Mouse (Mus musculus) urinary bladder, adult 2 months (tissue): ENCODE measurements around the gene Grap. TPM values are rescaled to one million over a fixed set of nuclear protein-coding genes. Genes with fewer than 3 reads are reported as not detected.

ENCODE experiments used
- DNase-seq: peaks from one replicate; pipeline ENCODE4 v3.0.0; 2022; ENCODE audit warnings: low spot score
- polyA plus RNA-seq: library from polyadenylated mRNA; depleted of rRNA; stranded (reverse); fragments of >200 nt; gene quantifications from 2 replicates; pipeline ENCODE4 v1.2.3, GENCODE M21; 2012

The Grap gene
- polyA plus RNA-seq, 1 experiment: 5.5 TPM

GRCm38 (mm10) chr11:61658360-61658922 is 5.4 kb downstream of the Grap start:
- no peak for DNase-seq

GRCm38 (mm10) chr11:61659011-61659858 is 6.2 kb downstream of the Grap start:
- no peak for DNase-seq

GRCm38 (mm10) chr11:61660001-61660400 is 6.9 kb downstream of the Grap start:
- no peak for DNase-seq

- no peak for DNase-seq
Observed at GRCm38 (mm10) chr11:61660806-61661392, 7.8 kb downstream of the Grap start.

GRCm38 (mm10) chr11:61662189-61662588 is 9.1 kb downstream of the Grap start:
- no peak for DNase-seq

- DNase-seq: no peak
Observed at GRCm38 (mm10) chr11:61665401-61665800, 12.3 kb downstream of the Grap start.

- DNase-seq: no peak
Observed at GRCm38 (mm10) chr11:61665991-61666799, 13.1 kb downstream of the Grap start.

GRCm38 (mm10) chr11:61667248-61667647 is 14.2 kb downstream of the Grap start:
- no peak for DNase-seq

- no peak for DNase-seq
Observed at GRCm38 (mm10) chr11:61667782-61668181, 14.7 kb downstream of the Grap start.

GRCm38 (mm10) chr11:61669492-61670490 is 16.7 kb downstream of the Grap start:
- DNase-seq: no peak

GRCm38 (mm10) chr11:61671781-61672383 is 18.8 kb downstream of the Grap start:
- DNase-seq: no peak

- DNase-seq: no peak
Observed at GRCm38 (mm10) chr11:61673686-61674085, 20.6 kb downstream of the Grap start.

- DNase-seq: no peak
Observed at GRCm38 (mm10) chr11:61674151-61674838, 21.2 kb downstream of the Grap start.

- no peak for DNase-seq
Observed at GRCm38 (mm10) chr11:61674839-61675159, 21.7 kb downstream of the Grap start.

GRCm38 (mm10) chr11:61675332-61675731 is 22.3 kb downstream of the Grap start:
- no peak for DNase-seq

- DNase-seq: no peak
Observed at GRCm38 (mm10) chr11:61676216-61676854, 23.3 kb downstream of the Grap start.

- DNase-seq: no peak
Observed at GRCm38 (mm10) chr11:61677709-61678108, 24.6 kb downstream of the Grap start.

GRCm38 (mm10) chr11:61679091-61679866 is 26.2 kb downstream of the Grap start:
- no peak for DNase-seq
